Mouse (Mus musculus): Measurements from ENCODE around the gene Dgat2.

Dgat2 gene

GRCm38 (mm10) chr7:99137541-99137940 is 45.0 kb downstream of the Dgat2 start:
- DNase-seq (ENCODE audit: low spot score), result no peak

- DNase-seq (ENCODE audit: low spot score), result no peak
These were observed 45.7 kb downstream of the Dgat2 start for GRCm38 (mm10) chr7:99136789-99137188.

- DNase-seq (ENCODE audit: low spot score), result no peak
These were observed 48.6 kb downstream of the Dgat2 start for GRCm38 (mm10) chr7:99133811-99134402.

DNA sequence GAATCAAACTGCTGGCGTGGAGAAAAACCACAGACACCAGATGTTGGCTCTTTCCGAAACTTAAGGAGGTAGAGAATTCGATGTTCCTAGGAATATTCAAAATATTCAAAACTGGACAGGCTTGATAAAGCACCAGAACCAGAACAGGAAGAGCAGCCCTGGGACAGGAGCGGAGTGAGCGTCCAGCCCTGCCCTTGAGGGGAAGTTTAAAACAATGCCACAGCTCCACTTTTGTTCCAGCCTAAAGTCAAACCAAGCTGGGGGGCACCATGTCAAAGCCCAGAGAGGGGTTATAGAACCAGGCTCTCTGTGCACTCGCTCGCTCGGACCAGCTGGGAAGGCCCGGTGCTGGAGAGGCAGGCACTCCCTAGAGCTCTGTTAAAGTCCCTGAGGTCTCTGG is 49.9 kb downstream of the Dgat2 start:
- no peak for DNase-seq (ENCODE audit: low spot score)

DNA sequence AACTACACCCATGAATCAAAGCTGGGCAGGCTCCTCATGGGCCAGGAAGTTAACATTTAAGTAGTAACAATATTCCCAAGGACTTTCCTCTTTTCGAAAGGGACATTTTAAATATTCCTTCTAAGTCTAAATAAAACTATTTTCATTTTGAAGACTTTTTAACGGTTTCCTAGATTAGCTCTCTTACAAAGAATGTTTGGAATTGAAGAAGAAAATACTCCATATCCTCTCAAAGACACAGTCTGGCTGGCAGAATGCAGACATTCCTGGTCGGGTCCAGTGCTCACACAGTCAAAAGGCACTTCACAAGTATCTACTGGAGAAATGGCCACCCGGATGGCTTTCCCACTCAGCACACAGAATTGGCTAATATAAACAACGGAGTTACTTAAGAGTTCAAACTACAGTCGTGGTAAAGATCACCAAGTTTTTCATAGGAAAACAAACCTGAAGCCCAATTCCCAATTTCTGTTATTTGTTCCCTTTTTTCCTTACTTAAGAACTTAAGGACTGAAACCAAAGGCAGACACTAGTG is 50.6 kb downstream of the Dgat2 start:
- no peak for DNase-seq (ENCODE audit: low spot score)

DNA sequence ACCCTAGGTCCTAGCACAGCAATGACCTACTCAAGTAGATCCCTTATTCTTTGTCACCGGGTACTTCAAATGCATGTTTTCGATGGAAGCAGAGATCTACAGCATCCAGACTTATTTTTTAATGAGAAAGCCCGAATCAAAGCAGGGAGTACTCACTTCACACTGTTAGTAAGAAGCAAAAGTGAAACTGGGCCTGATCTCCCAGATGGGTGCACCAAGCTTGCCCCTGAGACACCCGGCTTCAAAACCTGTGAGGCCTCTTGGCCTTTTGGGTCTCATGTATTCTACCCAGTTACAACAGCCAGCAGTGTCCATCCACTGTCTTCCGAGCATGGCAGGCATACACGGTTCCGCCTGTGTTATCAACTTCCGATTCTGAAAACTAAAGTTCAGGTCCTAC is 53.6 kb downstream of the Dgat2 start:
- no peak for DNase-seq (ENCODE audit: low spot score)

DNA sequence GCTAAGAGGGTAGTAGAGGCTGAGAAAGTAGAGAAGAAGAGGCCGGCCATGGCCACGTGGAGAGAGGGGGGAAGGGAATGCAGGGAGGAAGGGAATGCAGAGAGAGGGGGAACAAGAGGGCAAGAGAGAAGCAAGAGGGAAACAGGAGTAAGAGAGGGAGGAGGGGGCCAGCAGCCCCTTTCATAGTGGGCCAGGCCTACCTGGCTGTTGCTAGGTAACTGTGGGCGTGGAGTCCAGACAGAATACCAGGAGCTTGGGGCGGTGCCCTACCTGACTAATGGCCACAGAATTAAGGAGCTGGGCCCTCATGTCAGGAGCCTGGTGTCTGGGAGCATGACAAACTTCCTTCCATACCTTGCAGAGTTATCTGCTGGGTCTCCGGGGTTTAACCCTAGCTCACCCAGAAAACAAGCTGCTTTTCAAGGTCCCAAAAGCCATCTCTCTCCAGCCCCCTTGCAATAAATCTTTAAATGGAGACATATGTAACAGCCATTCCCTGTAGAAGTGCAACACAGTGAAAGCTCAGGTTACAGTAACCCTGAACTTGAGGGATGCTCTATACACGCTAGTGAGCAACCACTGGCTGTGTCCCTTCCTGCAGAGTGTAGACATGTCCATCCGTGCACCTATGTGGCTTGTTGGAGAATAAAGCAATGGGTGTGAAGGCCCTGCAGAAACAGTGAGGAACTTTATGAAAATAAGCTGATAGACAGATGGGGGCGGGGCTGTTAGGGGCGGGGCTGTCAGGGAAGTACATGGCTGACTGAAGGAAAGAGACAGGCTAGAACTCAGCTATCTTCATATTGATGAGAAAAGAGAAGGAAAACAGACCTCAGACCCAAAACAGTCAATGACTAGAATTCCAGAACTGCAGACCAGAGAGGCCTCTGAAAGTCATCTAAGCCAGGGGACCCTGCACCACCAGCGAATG is 54.2 kb downstream of the Dgat2 start:
- DNase-seq (ENCODE audit: low spot score), result no peak

DNA sequence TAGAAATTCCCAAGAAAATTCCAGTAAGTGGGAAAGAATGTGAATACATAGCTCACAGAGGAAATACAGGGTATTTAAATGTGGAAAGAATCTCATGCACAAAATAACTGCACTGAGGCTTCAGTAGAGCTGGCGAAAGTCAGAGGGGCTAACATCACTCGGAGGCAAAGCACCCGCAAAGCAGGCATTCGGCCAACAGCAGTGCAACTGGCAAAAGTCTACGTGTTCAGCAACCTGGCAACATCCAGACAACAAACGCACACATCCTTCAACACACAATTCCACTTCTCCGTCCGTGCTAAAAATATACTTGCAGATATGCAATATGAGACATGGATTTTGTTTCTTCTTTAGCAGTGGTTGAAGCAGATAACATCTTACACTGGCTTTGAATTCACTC is 56.5 kb downstream of the Dgat2 start:
- no peak for DNase-seq (ENCODE audit: low spot score)

- DNase-seq (ENCODE audit: low spot score), result no peak
These were observed 59.9 kb downstream of the Dgat2 start for GRCm38 (mm10) chr7:99122651-99123050.

- DNase-seq (ENCODE audit: low spot score), result no peak
These were observed 61.5 kb downstream of the Dgat2 start for GRCm38 (mm10) chr7:99120865-99121521.

GRCm38 (mm10) chr7:99120082-99120481 is 62.4 kb downstream of the Dgat2 start:
- DNase-seq (ENCODE audit: low spot score), result no peak

- no peak for DNase-seq (ENCODE audit: low spot score)
These were observed 65.7 kb downstream of the Dgat2 start for GRCm38 (mm10) chr7:99116781-99117180.

GRCm38 (mm10) chr7:99114006-99114726 is 68.4 kb downstream of the Dgat2 start:
- no peak for DNase-seq (ENCODE audit: low spot score)

DNA sequence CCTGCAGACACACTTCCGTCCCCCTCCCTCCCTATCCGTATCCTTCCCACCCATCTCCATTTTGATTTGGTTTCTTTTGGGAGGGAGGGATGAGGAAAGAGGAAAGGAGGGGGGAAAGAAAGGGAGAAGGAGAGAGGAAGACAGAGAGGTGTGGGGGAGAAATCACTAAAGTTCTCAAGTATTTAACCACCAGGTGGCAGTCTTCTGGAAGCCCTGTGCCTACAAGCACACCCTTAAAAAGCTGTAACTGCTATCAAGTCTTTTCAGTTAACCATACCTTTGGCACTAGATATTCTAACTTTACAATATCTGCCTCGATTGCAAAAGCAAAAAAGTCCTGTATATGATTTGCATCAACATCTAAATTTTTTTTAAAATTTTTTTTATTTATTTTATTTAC is 75.0 kb downstream of the Dgat2 start:
- no peak for DNase-seq (ENCODE audit: low spot score)

DNA sequence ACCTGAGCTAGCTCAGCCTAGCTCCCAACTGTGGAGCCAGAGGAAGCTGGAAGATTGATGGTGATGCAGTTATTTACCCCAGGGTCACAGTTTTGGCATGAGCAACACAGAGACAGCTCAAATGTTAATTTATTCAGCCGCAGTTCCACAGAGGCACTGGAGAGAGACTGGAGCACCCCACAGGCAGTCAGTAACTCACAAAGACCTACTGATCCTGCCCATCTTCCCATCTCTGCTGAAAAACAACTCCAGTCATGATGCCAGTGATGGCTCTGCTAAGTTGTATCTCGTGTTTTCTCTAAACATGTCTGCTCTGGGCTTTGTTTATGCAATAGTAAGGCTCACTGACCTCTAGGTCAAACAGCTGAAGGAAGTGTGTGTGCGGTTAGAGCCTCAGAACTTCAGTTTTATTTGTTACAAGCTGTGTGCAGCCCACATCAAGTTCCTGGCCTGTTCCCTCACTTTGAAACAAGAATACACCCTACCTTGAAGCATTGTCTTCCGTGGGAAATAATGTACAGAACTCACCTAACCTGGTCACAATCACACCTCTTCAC is 75.7 kb downstream of the Dgat2 start:
- no peak for DNase-seq (ENCODE audit: low spot score)

Data from testis, postnatal 14 days (tissue).